Mouse (Mus musculus) hindbrain, embryonic 14.5 days (tissue): Measurements from ENCODE around the gene Ube2t. TPM values are rescaled to one million over a fixed set of nuclear protein-coding genes. Genes with fewer than 3 reads are reported as not detected.

ENCODE experiments used
- ATAC-seq: fragments of 200-750 bp; cut with Nextera tagmentation; 2 replicates; pipeline ENCODE4 v1.8.0; 2017; ENCODE audit warnings: moderate number of reproducible peaks, mild to moderate bottlenecking, moderate TSS enrichment, moderate library complexity; ENCODE audit not compliant: low FRiP score
- DNase-seq: peaks from one replicate; pipeline ENCODE4 v3.0.0-alpha.2; 2015; ENCODE audit warnings: low spot score
- H3K27ac ChIP-seq: fragments of 300-500 bp; sonication (generic); 2 replicates; pipeline ENCODE4 v1.5.1; 2014; ENCODE audit warnings: mild to moderate bottlenecking, moderate library complexity
- H3K27me3 ChIP-seq: fragments of 300-500 bp; sonication (generic); 2 replicates; pipeline ENCODE4 v1.6.1; 2014; ENCODE audit warnings: mild to moderate bottlenecking, low read length, mixed read lengths; ENCODE audit not compliant: control insufficient read depth, insufficient read depth
- H3K36me3 ChIP-seq: fragments of 300-500 bp; sonication (generic); replicated peaks from 2 replicates; pipeline ENCODE4 v1.6.1; 2014; ENCODE audit not compliant: control insufficient read depth, insufficient read depth
- H3K4me1 ChIP-seq: fragments of 300-500 bp; sonication (generic); replicated peaks from 2 replicates; pipeline ENCODE4 v1.6.1; 2014; ENCODE audit warnings: antibody characterized with exemption, low read length, mixed read lengths; ENCODE audit not compliant: control insufficient read depth, insufficient read depth
- H3K4me2 ChIP-seq: fragments of 300-500 bp; sonication (generic); replicated peaks from 2 replicates; pipeline ENCODE4 v1.6.1; 2014; ENCODE audit warnings: mild to moderate bottlenecking, moderate library complexity
- H3K4me3 ChIP-seq: fragments of 300-500 bp; sonication (generic); replicated peaks from 2 replicates; pipeline ENCODE4 v1.5.1; 2014; ENCODE audit warnings: mild to moderate bottlenecking, low read length
- H3K9ac ChIP-seq: fragments of 300-500 bp; sonication (generic); 2 replicates; pipeline ENCODE4 v1.6.1; 2014
- H3K9me3 ChIP-seq: fragments of 300-500 bp; sonication (generic); 2 replicates; pipeline ENCODE4 v1.6.1; 2016; ENCODE audit warnings: low read length; ENCODE audit not compliant: control insufficient read depth
- WGBS: fragments of 180-500 bp; shearing (Covaris S2); extraction: QIAGEN DNeasy Blood & Tissue Kit; methylation state at CpG from one replicate; pipeline ENCODE4 v1.1.7; 2014; 5-methylcytosine and 5-hydroxymethylcytosine counted together
- polyA plus RNA-seq: library from polyadenylated mRNA; unstranded; fragments of >200 nt; fragmentation: Nextera tagmentation; extraction: Ambion mirVana; gene quantifications from 2 replicates; pipeline ENCODE4 v1.2.1, GENCODE M21; 2014

Gene Ube2t
- polyA plus RNA-seq, 1 experiment from 2014 or later, result 11.8 TPM

DNA sequence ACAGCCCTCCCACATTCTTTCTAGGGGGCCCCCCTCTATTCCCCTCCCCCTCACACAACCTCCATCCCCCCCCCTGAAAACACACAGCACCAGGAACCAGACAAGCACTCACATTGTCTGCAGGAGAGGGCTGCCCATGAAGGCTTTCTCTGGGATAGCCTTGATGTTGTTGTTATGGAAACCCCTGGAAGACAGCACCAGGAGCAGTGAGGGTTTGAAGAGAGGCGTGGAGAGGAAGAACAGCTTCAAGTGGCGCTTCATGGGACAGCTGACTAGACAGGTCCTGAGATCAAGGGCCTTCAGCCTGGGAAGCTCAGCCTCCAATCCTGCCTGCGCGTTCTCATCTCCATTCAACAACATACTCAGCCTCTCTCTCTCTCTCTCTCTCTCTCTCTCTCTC, 41.0 kb downstream of the Ube2t start:
- no peak overlapping the region for H3K27ac ChIP-seq
- H3K27me3 ChIP-seq, result no peaks in the 10 kb centered on the region
- H3K4me1 ChIP-seq, result no peaks in the 10 kb centered on the region
- DNase-seq (no peak), ATAC-seq (no peak)
- H3K4me3 ChIP-seq, result no peak overlapping the region
- H3K9me3 ChIP-seq, result no peaks in the 10 kb centered on the region
- no peaks in the 10 kb centered on the region for H3K36me3 ChIP-seq
- 29% methylated on average over 4 of the region's 4 CpGs for WGBS
- H3K9ac ChIP-seq, result no peak overlapping the region
- H3K4me2 ChIP-seq, result no peak overlapping the region

DNA sequence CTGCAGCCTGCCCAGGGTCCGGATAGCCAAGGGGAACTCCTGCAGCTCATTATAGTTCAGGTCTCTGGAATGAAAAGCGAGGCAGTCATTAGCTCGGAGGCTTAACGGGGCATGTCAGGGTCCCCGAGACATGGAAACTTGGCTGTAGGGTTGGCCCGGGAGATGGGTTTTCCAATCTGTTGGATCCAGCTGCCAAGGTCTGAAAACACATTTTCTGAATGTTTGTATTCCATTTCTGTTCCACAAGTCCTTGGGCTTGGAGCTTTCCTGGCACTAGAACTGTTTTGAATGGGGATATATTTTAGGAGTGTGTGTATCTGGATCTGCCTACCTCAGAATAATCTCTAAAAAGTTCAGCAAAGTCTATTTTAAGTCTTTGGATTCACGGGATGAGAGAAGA, 43.3 kb downstream of the Ube2t start:
- H3K9me3 ChIP-seq, result no peaks in the 10 kb centered on the region
- 54% methylated on average over 7 of the region's 7 CpGs for WGBS
- no peak for ATAC-seq

DNA sequence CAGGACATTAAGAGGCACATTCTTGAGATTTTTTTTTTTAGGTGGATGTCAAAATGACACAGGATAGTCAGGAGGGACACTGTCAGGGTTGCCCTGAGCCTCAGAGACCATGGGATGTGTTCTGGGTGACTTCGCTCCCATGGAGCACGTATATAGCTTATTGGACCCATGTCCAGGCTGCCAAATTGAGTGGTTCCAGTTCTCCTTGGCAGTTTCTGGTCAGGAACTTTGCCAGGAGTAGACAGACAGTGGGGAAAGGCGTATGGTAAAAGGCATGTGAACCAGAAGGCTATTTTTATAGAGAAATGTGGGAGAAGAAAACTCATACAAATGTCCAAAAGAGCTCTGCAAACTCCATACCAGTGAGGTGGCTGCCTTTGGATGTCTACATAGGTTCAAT, 47.5 kb downstream of the Ube2t start:
- H3K4me2 ChIP-seq, result no peak overlapping the region

More for the DNA sequence above, 43.3 kb downstream of the Ube2t start:
- H3K4me3 ChIP-seq, result no peak overlapping the region
- H3K9ac ChIP-seq, result no peak overlapping the region
- H3K4me1 ChIP-seq, result no peaks in the 10 kb centered on the region
- no peaks in the 10 kb centered on the region for H3K27me3 ChIP-seq
- no peak overlapping the region for H3K4me2 ChIP-seq
- H3K36me3 ChIP-seq, result no peaks in the 10 kb centered on the region
- DNase-seq, result no peak
- H3K27ac ChIP-seq, result no peak overlapping the region

DNA sequence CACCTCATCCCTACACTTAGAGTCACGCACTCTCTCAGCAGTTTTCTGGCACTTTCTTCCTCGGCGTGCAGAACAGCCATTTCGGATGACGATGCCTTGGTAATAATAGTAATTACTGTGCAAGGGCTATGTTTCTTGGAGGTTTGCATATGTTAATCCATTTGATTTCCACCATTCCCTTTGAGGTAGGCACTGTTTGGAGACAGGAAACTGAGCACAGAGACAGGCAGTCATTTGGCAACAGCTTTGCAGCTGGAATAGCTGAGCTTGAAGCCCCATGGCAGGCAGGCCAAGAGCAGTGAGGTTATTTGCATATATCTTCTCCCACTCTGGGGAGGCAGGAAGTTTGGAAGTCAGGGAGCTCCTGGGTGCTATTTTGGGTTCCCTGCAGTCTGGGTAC, 49.5 kb downstream of the Ube2t start:
- DNase-seq (no peak), ATAC-seq (no peak)
- Histone ChIP-seq H3K36me3 (no peaks in the 10 kb centered on the region), H3K27ac (no peak overlapping the region), H3K27me3 (no peaks in the 10 kb centered on the region), H3K4me1 (no peaks in the 10 kb centered on the region), H3K9ac (no peak overlapping the region), H3K4me2 (no peak overlapping the region), H3K9me3 (no peaks in the 10 kb centered on the region), H3K4me3 (no peak overlapping the region)
- 92% methylated on average over 5 of the region's 5 CpGs for WGBS

More for the DNA sequence above, 47.5 kb downstream of the Ube2t start:
- DNase-seq (no peak), ATAC-seq (no peak)
- H3K9me3 ChIP-seq, result no peaks in the 10 kb centered on the region
- H3K27ac ChIP-seq, result no peak overlapping the region
- 86% methylated on average over 3 of the region's 3 CpGs for WGBS
- no peaks in the 10 kb centered on the region for H3K36me3 ChIP-seq
- no peaks in the 10 kb centered on the region for H3K4me1 ChIP-seq
- H3K4me3 ChIP-seq, result no peak overlapping the region
- H3K27me3 ChIP-seq, result no peaks in the 10 kb centered on the region
- no peak overlapping the region for H3K9ac ChIP-seq

DNA sequence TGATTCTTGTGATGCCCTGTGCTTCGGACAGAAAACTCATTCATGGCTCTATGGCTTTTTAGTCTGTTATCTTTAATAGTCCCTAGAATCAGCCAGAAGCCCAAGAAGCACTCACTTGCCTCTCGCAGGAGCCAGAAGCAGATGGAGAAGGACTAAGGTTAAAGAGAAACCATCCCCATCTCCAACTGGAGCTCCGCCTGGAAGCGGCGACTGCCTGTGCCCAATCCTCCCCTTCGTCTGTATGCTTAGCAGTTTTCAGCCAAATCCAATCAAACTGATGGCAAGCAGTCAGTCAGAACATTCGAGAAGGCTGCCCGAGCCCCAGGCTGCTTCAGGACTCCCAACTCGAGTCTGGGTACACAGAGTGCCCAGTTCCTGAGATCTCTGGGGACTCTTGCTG, 50.1 kb downstream of the Ube2t start:
- Histone ChIP-seq H3K4me3 (no peak overlapping the region), H3K9me3 (no peaks in the 10 kb centered on the region), H3K36me3 (no peaks in the 10 kb centered on the region), H3K27ac (no peak overlapping the region), H3K4me1 (no peaks in the 10 kb centered on the region), H3K4me2 (no peak overlapping the region), H3K27me3 (no peaks in the 10 kb centered on the region), H3K9ac (no peak overlapping the region)
- DNase-seq, result no peak
- 79% methylated on average over 9 of the region's 9 CpGs for WGBS
- ATAC-seq, result no peak

DNA sequence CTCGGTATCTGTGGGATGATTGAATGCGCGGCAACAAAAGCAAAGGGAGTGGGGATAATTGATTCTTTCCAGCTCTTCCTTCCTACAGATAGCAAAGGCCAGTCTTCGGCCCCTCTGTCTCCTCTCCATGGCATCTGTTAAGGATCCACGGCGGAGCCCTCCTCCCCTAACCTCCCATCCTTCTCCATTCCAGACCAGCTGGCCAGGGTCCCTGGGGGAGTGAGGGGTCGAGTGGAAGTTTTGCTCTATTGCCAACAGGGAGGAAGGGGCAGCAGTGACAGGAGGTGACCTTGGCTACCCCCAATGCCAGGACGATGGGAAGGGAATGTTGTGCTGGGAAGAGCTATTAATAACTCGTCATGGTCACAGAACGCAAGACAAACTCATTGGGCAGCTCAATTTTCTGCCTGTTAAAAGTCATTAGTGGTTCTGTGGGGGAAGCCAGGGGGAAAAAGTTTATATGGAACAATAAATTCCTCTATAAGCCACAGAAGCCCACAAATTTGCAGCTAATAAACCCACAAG, 52.6 kb downstream of the Ube2t start:
- H3K9ac ChIP-seq, result no peak overlapping the region
- no peaks in the 10 kb centered on the region for H3K27me3 ChIP-seq
- peaks cover 14% of the 10 kb centered on the region for H3K4me1 ChIP-seq
- no peak overlapping the region for H3K4me2 ChIP-seq
- no peaks in the 10 kb centered on the region for H3K9me3 ChIP-seq
- DNase-seq (no peak), ATAC-seq (no peak)
- H3K4me3 ChIP-seq, result no peak overlapping the region
- no peaks in the 10 kb centered on the region for H3K36me3 ChIP-seq
- WGBS, result 22% methylated on average over 10 of the region's 10 CpGs
- no peak overlapping the region for H3K27ac ChIP-seq

DNA sequence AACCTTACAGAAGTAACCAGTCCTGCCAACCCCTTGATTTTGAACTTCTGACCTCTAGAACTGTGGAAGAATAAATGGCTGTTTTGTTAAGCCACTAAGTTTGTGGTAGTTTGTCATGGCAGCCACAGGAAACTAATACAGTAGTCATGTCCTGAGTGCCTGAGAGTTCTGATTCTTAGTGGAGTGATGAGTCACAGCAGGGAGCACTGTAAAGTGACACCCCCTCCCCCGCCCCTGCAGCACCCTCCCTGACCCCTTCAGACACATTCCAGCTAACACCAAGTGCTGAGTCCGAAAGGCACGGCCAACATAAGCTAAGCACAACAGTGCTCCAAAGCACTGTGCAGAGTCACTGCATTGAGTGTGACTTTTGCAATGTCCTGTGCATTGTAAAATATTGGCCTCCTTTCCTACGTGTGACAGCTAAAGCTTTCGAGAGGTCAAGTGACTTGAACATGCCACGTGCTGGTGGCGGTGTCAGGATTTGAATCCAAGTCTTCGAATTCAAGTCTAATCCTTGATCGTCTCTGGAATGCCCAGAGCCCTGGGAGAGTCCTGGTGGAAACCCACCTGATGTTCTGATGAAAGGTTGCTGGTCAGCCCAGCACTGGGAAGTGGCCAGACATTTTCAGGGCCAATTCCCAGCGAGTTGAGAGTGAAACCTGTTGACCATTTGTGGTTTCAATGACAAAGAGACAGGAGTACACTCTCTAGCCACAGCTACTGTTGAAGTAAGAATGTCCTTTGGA, 54.7 kb downstream of the Ube2t start:
- Histone ChIP-seq H3K27me3 (no peaks in the 10 kb centered on the region), H3K27ac (no peak overlapping the region), H3K36me3 (no peaks in the 10 kb centered on the region), H3K4me3 (no peak overlapping the region), H3K9ac (no peak overlapping the region), H3K4me2 (no peak overlapping the region), H3K4me1 (peaks cover 23% of the 10 kb centered on the region), H3K9me3 (no peaks in the 10 kb centered on the region)
- no peak for ATAC-seq
- 89% methylated on average over 10 of the region's 10 CpGs for WGBS
- no peak for DNase-seq

DNA sequence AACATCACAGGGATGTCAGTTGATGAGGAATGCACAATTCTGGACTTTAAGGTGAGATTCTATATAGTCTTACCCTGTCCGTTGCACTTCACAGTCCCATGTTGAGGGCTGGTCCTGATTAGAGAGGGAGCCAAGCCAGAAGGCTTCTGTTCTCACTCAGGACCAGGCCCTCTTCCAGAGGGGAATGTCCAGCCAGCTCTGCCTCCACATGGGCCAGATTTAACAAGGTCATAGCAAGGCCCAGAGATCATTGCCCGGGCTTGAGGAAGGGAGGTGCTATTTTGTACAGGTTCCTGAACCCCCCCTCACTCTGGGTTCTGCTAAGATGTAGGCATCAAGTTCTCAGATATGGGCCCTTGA, 55.3 kb downstream of the Ube2t start:
- ATAC-seq, result no peak

DNA sequence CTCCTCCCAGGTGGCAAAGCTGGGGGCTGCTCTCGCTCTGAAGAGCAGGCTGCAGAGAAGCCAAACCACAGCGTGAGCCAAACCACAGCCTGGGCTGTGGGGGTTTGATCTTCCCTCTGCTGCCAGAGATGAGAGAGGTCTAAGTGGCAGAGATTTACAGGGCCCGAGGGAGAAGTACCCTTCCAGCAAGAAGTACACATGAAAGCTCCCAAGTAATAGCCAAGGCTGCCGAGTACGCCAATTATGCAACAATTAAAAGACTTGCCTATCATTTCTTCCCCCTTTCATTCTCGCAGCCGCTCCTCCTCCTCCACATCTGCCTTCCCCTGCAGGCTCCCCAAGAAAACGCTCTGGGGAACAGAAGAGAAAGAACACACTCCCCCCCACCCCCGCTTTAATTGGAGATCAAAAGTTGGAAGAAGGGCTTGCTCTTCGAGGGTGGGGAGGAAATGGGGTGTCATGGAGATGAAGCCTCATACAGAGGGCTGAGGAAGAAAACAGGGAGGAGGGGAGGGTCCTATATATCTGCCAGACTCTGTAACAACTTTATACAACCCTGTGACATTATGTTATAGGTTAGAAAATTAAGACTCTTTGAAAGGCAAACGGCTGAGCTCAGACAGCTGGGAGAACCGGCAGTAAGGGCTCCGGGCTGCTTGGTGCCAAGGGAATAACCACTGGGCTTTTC, 56.9 kb downstream of the Ube2t start:
- H3K4me2 ChIP-seq, result no peak overlapping the region
- no peak for ATAC-seq
- WGBS, result 29% methylated on average over 13 of the region's 13 CpGs
- no peaks in the 10 kb centered on the region for H3K27me3 ChIP-seq
- H3K27ac ChIP-seq, result no peak overlapping the region
- no peaks in the 10 kb centered on the region for H3K9me3 ChIP-seq
- H3K9ac ChIP-seq, result no peak overlapping the region
- no peaks in the 10 kb centered on the region for H3K36me3 ChIP-seq
- DNase-seq, result no peak
- peaks cover 23% of the 10 kb centered on the region for H3K4me1 ChIP-seq
- no peak overlapping the region for H3K4me3 ChIP-seq

More for the DNA sequence above, 55.3 kb downstream of the Ube2t start:
- Histone ChIP-seq H3K36me3 (no peaks in the 10 kb centered on the region), H3K27me3 (no peaks in the 10 kb centered on the region), H3K4me2 (no peak overlapping the region), H3K4me1 (peaks cover 23% of the 10 kb centered on the region), H3K9ac (no peak overlapping the region), H3K9me3 (no peaks in the 10 kb centered on the region), H3K4me3 (no peak overlapping the region), H3K27ac (no peak overlapping the region)
- 98% methylated on average over 2 of the region's 2 CpGs for whole genome bisulfite sequencing
- no peak for DNase-seq
